Mouse (Mus musculus) liver, adult 2 months (tissue): Measurements from ENCODE around the gene Lpar2. TPM values are rescaled to one million over a fixed set of nuclear protein-coding genes. Genes with fewer than 3 reads are reported as not detected.
A peak's percentile ranks its signal among the peaks of the same experiment; 100 is the strongest.

ENCODE experiments used
- DNase-seq: peaks from one replicate; pipeline ENCODE4 v3.0.0-alpha.2; 2011; ENCODE audit warnings: low read depth, low spot score; ENCODE audit errors: extremely low read depth
- H3K27ac ChIP-seq: fragments of 200-500 bp; replicated peaks from 2 replicates; pipeline ENCODE4 v1.5.1; 2012; ENCODE audit warnings: low read depth, mild to moderate bottlenecking, control low read depth, inconsistent platforms, low read length; ENCODE audit not compliant: insufficient read depth
- H3K27me3 ChIP-seq: fragments of 200-500 bp; 2 replicates; pipeline ENCODE4 v1.6.1; 2012; ENCODE audit warnings: mild to moderate bottlenecking, moderate library complexity, low read length, inconsistent platforms; ENCODE audit not compliant: control insufficient read depth, insufficient read depth
- H3K36me3 ChIP-seq: fragments of 200-500 bp; 2 replicates; pipeline ENCODE4 v1.6.1; 2012; ENCODE audit warnings: low read length, inconsistent platforms; ENCODE audit not compliant: control insufficient read depth, insufficient read depth
- H3K4me1 ChIP-seq: fragments of 200-500 bp; 2 replicates; pipeline ENCODE4 v1.6.1; 2011; ENCODE audit warnings: low read length; ENCODE audit not compliant: control insufficient read depth, insufficient read depth
- H3K4me3 ChIP-seq: fragments of 200-500 bp; 2 replicates; pipeline ENCODE4 v1.5.1; 2011; ENCODE audit warnings: low read depth, mild to moderate bottlenecking, control low read depth, low read length, moderate library complexity; ENCODE audit not compliant: insufficient read depth
- H3K79me2 ChIP-seq: fragments of 200-500 bp; 2 replicates; pipeline ENCODE4 v1.6.1; 2012; ENCODE audit warnings: inconsistent platforms, mild to moderate bottlenecking, low read length, moderate library complexity; ENCODE audit not compliant: control insufficient read depth, insufficient read depth
- H3K9ac ChIP-seq: fragments of 200-500 bp; 2 replicates; pipeline ENCODE4 v1.6.1; 2012; ENCODE audit warnings: low read depth, mild to moderate bottlenecking, control low read depth, inconsistent platforms, low read length
- CTCF ChIP-seq: fragments of 200-500 bp; IDR thresholded peaks from 2 replicates; pipeline ENCODE4 v1.5.1; 2011; ENCODE audit warnings: low read depth, low read length, control low read depth
- POLR2A ChIP-seq: fragments of 200-500 bp; IDR thresholded peaks from 2 replicates; pipeline ENCODE4 v1.6.1; 2011; ENCODE audit warnings: low read length, control low read depth; ENCODE audit not compliant: insufficient read depth; ENCODE audit errors: extremely low read depth
- WGBS: fragments of 180-500 bp; shearing (Covaris S2); methylation state at CpG from one replicate; pipeline ENCODE4 v1.1.7; 2018; 5-methylcytosine and 5-hydroxymethylcytosine counted together
- polyA plus RNA-seq: library from polyadenylated mRNA; depleted of rRNA; stranded (reverse); fragments of >200 nt; gene quantifications from 2 replicates; pipeline ENCODE4 v1.2.3, GENCODE M21; 2012; rRNA removed
- total RNA-seq: library from RNA; depleted of rRNA; stranded (reverse); fragments of >200 nt; gene quantifications from 2 replicates; pipeline ENCODE4 v1.2.3, GENCODE M21; 2014; rRNA removed

Gene Lpar2
- total RNA-seq (0.18 and 0.40 TPM in 2 replicates), polyA plus RNA-seq (0.21 and 0.77 TPM in 2 replicates)

DNA sequence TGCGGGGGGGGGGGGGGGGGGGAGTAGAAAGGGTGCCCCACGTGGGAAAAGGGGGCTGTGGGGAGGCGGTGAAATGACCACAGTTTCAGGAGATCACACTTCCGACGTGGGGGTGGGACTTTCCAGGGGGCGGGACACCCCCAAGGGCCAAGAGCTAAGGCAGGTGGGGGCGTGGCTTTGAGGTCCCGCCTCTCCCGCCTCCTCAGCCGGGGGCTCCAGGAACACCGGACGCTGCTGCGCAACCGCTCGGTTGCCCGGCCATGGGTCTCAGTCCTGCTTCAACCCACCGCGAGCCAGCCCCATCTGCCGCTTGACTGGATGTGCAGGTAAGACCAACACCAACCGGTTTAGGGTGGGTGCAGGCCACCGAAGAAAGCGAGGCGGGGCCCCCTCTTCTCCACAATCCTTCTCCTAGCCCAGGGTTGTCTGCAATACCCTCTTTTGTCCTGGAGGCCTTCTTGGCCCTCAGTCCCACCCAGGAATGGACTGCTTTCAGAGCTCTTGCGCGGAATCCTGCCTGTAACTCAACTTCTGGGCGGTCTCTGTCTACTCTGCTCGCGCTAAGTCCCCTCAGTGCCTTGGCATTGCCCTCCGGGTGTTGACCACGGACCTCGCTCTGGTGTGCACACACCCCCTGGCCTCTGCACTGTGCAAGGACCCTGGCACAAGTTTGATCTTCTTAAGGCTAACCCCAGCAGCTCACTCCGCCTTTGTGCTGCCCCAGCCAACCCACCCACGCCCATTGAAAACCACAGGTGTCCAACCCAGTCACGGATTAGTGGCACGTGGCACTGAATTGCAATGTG is at the start of gene Lpar2:
Lpar2 (plus strand) TSS at position 44 of the 806 bp plus-strand sequence.
- H3K4me3 ChIP-seq: peak within 1 kb of the TSS; percentile 82
- DNase-seq: peak; percentile 55
- H3K27ac ChIP-seq: no peak within 1 kb of the TSS
- no peak for TF ChIP-seq POLR2A
- no peak for TF ChIP-seq CTCF
- WGBS: 16% methylated on average over 32 of the region's 35 CpGs
- H3K4me1 ChIP-seq: peaks cover 6% of the 10 kb centered on the region; the same call in 1 of the 2 replicates
- H3K27me3 ChIP-seq: no peaks in the 10 kb centered on the region
- no peaks in the 10 kb centered on the region for H3K36me3 ChIP-seq
- peak within 1 kb of the TSS; percentile 80 for H3K9ac ChIP-seq
- H3K79me2 ChIP-seq: no peaks in the 10 kb centered on the region

DNA sequence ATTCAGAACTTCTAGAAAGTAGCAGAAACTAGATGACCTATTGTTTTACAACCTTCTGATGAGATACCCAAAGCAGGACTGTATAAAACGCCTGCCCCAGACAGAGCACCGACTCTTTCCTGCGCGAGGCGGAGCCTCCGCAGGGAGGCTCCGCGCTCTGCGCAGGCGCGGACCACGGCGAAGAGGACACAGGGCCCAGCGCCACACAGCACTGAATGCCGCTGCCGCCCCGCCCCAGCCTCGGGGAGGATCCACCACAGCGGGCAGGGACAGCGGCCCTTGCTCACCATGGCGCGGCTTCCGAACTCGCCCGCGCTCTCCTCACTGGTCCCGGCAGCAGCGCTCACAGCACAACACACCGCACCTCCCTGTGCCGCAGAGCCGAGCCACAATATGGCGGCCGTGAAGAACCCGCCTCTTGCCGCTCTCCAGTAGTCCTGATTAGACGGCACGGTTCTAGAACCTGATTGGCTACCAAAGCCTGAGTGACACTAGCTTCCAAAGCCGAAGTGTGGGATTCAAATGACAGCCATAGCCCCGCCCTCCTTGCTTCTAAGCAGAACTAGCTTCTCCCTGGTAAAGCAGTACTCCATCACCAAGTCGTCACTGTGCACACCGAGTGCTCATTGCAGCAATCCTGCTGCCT is 47.6 kb upstream of the Lpar2 start, which contains the start of gene Gm20422:
Gm20422 (minus strand) TSS at position 384 of the 646 bp plus-strand sequence.
- H3K79me2 ChIP-seq: peaks cover 12% of the 10 kb centered on the region; the same call in 1 of the 2 replicates
- H3K27me3 ChIP-seq: no peaks in the 10 kb centered on the region
- DNase-seq: peak; percentile 99
- WGBS: 1% methylated on average over 41 of the region's 41 CpGs
- H3K27ac ChIP-seq: peak within 1 kb of the TSS; percentile 89
- H3K4me1 ChIP-seq: peaks cover 7% of the 10 kb centered on the region
- no peaks in the 10 kb centered on the region; the same call in 1 of the 2 replicates for H3K36me3 ChIP-seq
- H3K9ac ChIP-seq: peak within 1 kb of the TSS; percentile 99
- peak within 1 kb of the TSS; percentile 90 for H3K4me3 ChIP-seq
- 0 out of 2 replicates have a peak, but pooled peaks have one; percentile 77 for TF ChIP-seq POLR2A
- no peak for TF ChIP-seq CTCF

DNA sequence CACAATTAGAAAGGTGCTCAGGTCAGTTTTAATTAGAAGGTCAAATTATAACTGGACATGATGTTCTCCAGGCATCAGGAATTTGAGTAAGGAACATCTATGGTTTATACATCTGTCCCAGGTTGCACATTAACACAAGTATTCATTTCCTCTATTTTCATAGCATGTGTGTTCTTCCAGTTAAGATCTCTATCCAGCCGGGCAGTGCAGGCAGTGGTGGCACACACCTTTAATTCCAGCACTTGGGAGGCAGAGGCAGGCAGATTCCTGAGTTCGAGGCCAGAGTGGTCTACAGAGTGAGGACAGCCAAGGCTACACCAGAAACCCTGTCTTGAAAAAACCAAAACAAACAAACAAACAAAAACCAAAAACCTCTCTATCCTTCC is 47.1 kb upstream of the Lpar2 start:
- Histone ChIP-seq H3K36me3 (no peaks in the 10 kb centered on the region), H3K4me3 (no peak overlapping the region), H3K79me2 (peaks cover 8% of the 10 kb centered on the region; the same call in 1 of the 2 replicates), H3K27ac (no peak overlapping the region), H3K27me3 (no peaks in the 10 kb centered on the region), H3K4me1 (peaks cover 7% of the 10 kb centered on the region), H3K9ac (no peak overlapping the region)
- 43% methylated on average over 2 of the region's 2 CpGs for WGBS
- no peak for TF ChIP-seq POLR2A
- no peak for DNase-seq

DNA sequence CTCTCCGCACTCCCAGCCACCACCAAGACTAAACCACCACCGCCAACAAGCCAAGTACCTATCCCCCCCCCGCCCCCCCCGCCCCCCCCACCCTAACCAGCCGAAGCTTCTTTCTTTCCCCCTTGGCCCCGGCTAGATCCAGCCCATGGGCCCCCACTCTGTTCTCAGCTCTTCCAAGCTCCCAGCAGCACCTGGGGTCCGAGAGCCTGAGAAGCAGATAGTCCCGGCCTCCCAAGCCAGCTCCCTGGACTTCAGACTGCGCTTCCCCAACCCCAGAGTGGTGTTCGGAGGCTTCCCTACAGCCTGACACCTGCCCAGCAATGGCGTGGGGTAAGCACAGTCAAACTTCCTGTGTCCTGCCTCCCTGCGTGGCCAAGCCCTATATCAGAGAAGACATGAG is 45.1 kb upstream of the Lpar2 start:
- WGBS: 84% methylated on average over 9 of the region's 12 CpGs
- Histone ChIP-seq H3K27ac (no peak overlapping the region), H3K9ac (no peak overlapping the region), H3K4me1 (peaks cover 5% of the 10 kb centered on the region), H3K27me3 (no peaks in the 10 kb centered on the region), H3K79me2 (peaks cover 6% of the 10 kb centered on the region; the same call in 1 of the 2 replicates), H3K36me3 (no peaks in the 10 kb centered on the region), H3K4me3 (no peak overlapping the region)
- DNase-seq: no peak
- TF ChIP-seq POLR2A (no peak), CTCF (no peak)

DNA sequence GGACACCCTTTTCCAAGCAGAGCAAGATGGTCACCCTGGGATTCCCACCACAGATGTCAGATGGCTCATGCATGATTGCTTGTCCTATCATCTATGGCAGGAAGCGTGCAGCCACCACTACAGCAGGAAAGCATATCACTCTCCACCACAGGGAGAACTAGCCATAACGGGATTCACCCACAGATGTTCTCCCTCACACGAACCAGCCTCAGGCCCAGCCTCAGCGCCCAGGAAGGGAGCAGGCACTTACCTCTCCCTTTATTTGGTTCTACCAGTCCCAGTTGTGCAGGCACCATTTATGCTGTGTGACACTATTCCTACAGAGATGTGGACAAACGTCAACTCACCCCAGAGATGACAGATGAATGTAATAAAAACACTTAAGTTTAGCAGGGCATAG is 33.1 kb upstream of the Lpar2 start:
- 93% methylated on average over 5 of the region's 5 CpGs for WGBS
- Histone ChIP-seq H3K79me2 (peaks cover 6% of the 10 kb centered on the region), H3K9ac (no peak overlapping the region), H3K4me1 (0 out of 2 replicates have a peak, but pooled peaks cover 6% of the 10 kb centered on the region), H3K27me3 (no peaks in the 10 kb centered on the region), H3K36me3 (0 out of 2 replicates have a peak, but pooled peaks cover 4% of the 10 kb centered on the region), H3K4me3 (no peak overlapping the region), H3K27ac (no peak overlapping the region)
- DNase-seq: no peak
- TF ChIP-seq CTCF (no peak), POLR2A (no peak)
